Mouse (Mus musculus): ENCODE results near the gene Olfr747. TPM values are rescaled to one million over a fixed set of nuclear protein-coding genes. Genes with fewer than 3 reads are reported as not detected.

Olfr747 gene
- polyA plus RNA-seq (2014; fragmentation: Illumina TruSeq; extraction: RNeasy Lipid Tissue Mini Kit (QIAGEN cat#74804); ENCODE audit: low read depth, low replicate concordance): not detected

DNA sequence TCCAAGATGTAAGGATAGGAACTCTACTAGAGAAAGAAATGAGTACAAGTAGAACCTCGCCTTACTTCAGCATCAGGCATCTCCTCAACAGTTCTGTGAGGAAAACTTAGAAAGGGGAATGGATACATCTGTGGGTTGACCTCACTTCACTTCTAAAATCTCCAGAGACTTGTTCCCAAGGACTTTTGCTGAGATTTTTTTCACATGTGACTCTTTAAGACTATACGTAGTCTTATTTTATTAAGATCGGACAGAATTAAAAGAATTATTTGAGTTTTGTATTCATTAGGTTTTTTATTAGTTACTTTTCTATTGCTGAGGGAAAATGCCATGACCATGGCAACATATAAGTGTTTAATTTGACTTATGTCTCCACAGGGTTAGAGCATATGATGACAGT lies at the start of gene Olfr747:
TSS of gene Olfr747 (minus strand) at position 101 of the 400 bp plus-strand sequence.

DNA sequence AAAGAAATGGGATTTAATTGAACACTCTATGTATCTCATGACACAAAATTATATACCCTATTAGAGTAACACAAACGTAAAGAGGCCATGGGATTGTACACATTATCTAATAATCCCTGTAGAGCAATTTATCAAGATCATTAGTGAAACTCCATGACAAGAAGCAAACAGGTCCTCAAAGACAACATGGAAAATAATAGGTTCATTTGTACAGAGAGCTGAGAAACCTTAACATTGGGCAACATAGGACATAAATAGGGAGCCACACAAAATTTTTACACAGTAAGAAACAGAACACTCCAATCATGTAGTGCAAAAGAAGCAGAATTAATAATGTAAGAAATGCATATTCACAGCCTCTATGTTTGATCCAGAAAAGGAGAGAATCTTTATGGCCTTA lies 14.1 kb upstream of the Olfr747 start, which contains the start of gene Olfr748:
TSS of gene Olfr748 (plus strand) at position 301 of the 400 bp plus-strand sequence.

DNA sequence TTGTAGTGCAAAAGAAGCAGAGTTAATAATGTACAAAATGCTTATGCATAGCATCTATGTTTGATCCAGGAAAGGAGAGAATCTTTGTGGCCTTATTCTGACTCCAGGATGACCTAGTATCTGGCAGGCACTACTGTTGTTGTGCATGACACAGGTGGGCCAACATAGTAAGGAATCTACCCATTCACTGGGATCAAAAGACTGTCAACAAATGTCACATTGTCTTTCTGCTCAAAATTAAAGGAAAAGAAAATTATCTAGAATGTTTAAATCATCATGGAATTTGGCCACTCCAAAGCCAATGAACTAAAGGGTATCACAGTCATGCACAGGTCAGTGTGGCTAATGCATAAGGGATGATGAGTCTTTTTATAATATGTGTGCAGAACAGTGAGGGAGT lies 46.2 kb downstream of the Olfr747 start, which contains the start of gene Olfr746:
TSS of gene Olfr746 (plus strand) at position 301 of the 400 bp plus-strand sequence.

DNA sequence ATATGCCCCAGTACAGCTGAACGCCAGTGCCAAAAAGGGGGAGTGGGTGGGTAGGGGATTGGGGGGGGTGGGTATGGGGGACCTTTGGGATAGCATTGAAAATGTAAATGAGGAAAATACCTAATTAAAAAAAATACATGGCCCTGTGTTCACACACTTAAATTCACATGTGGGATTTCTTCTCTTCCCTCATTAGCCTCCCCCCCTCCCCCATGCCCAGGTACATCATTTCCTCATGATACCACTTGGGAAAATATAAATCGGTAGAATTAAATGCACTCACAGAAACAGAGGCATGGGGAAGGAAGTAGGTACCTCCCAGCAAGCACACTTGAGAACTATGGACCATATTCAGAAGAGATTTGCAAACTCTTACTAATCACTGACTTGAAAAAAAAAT lies 53.9 kb downstream of the Olfr747 start, which contains the start of gene Olfr745:
TSS of gene Olfr745 (plus strand) at position 301 of the 400 bp plus-strand sequence.

Other genes starting within 250 kb of the Olfr747 start
- gene Olfr740, start 247.7 kb downstream of the Olfr747 start, polyA plus RNA-seq (2014; fragmentation: Illumina TruSeq; extraction: RNeasy Lipid Tissue Mini Kit (QIAGEN cat#74804); ENCODE audit: low read depth, low replicate concordance): not detected
- gene Olfr741, start 220.5 kb downstream of the Olfr747 start, polyA plus RNA-seq (2014; fragmentation: Illumina TruSeq; extraction: RNeasy Lipid Tissue Mini Kit (QIAGEN cat#74804); ENCODE audit: low read depth, low replicate concordance): not detected
- 0.08 TPM for gene Olfr742, start 189.6 kb downstream of the Olfr747 start, polyA plus RNA-seq (2014; fragmentation: Illumina TruSeq; extraction: RNeasy Lipid Tissue Mini Kit (QIAGEN cat#74804); ENCODE audit: low read depth, low replicate concordance)
- gene Olfr743, start 171.4 kb downstream of the Olfr747 start, polyA plus RNA-seq (2014; fragmentation: Illumina TruSeq; extraction: RNeasy Lipid Tissue Mini Kit (QIAGEN cat#74804); ENCODE audit: low read depth, low replicate concordance): 0.15 TPM
- gene Olfr744, start 78.3 kb downstream of the Olfr747 start, polyA plus RNA-seq (2014; fragmentation: Illumina TruSeq; extraction: RNeasy Lipid Tissue Mini Kit (QIAGEN cat#74804); ENCODE audit: low read depth, low replicate concordance): not detected
- gene Olfr745, start 53.8 kb downstream of the Olfr747 start, polyA plus RNA-seq (2014; fragmentation: Illumina TruSeq; extraction: RNeasy Lipid Tissue Mini Kit (QIAGEN cat#74804); ENCODE audit: low read depth, low replicate concordance): not detected
- not detected for gene Olfr746, start 46.1 kb downstream of the Olfr747 start, polyA plus RNA-seq (2014; fragmentation: Illumina TruSeq; extraction: RNeasy Lipid Tissue Mini Kit (QIAGEN cat#74804); ENCODE audit: low read depth, low replicate concordance)
- not detected for gene Olfr748, start 14.2 kb upstream of the Olfr747 start, polyA plus RNA-seq (2014; fragmentation: Illumina TruSeq; extraction: RNeasy Lipid Tissue Mini Kit (QIAGEN cat#74804); ENCODE audit: low read depth, low replicate concordance)
- gene Olfr749, start 51.9 kb upstream of the Olfr747 start, polyA plus RNA-seq (2014; fragmentation: Illumina TruSeq; extraction: RNeasy Lipid Tissue Mini Kit (QIAGEN cat#74804); ENCODE audit: low read depth, low replicate concordance): not detected
- 7.6 TPM for gene Ttc5, start 92.3 kb upstream of the Olfr747 start, polyA plus RNA-seq (2014; fragmentation: Illumina TruSeq; extraction: RNeasy Lipid Tissue Mini Kit (QIAGEN cat#74804); ENCODE audit: low read depth, low replicate concordance)
- 20.3 TPM for gene Ccnb1ip1, start 114.5 kb upstream of the Olfr747 start, polyA plus RNA-seq (2014; fragmentation: Illumina TruSeq; extraction: RNeasy Lipid Tissue Mini Kit (QIAGEN cat#74804); ENCODE audit: low read depth, low replicate concordance)
- gene Parp2, start 114.6 kb upstream of the Olfr747 start, polyA plus RNA-seq (2014; fragmentation: Illumina TruSeq; extraction: RNeasy Lipid Tissue Mini Kit (QIAGEN cat#74804); ENCODE audit: low read depth, low replicate concordance): 24.1 TPM
- gene Tep1, start 177.4 kb upstream of the Olfr747 start, polyA plus RNA-seq (2014; fragmentation: Illumina TruSeq; extraction: RNeasy Lipid Tissue Mini Kit (QIAGEN cat#74804); ENCODE audit: low read depth, low replicate concordance): 2.8 TPM
- 0.06 TPM for gene Klhl33, start 204.3 kb upstream of the Olfr747 start, polyA plus RNA-seq (2014; fragmentation: Illumina TruSeq; extraction: RNeasy Lipid Tissue Mini Kit (QIAGEN cat#74804); ENCODE audit: low read depth, low replicate concordance)
- 12.3 TPM for gene Osgep, start 231.7 kb upstream of the Olfr747 start, polyA plus RNA-seq (2014; fragmentation: Illumina TruSeq; extraction: RNeasy Lipid Tissue Mini Kit (QIAGEN cat#74804); ENCODE audit: low read depth, low replicate concordance)
- gene Apex1, start 231.8 kb upstream of the Olfr747 start, polyA plus RNA-seq (2014; fragmentation: Illumina TruSeq; extraction: RNeasy Lipid Tissue Mini Kit (QIAGEN cat#74804); ENCODE audit: low read depth, low replicate concordance): 20.7 TPM
- 17.5 TPM for gene Pip4p1, start 237.7 kb upstream of the Olfr747 start, polyA plus RNA-seq (2014; fragmentation: Illumina TruSeq; extraction: RNeasy Lipid Tissue Mini Kit (QIAGEN cat#74804); ENCODE audit: low read depth, low replicate concordance)
- gene Pnp, start 237.9 kb upstream of the Olfr747 start, polyA plus RNA-seq (2014; fragmentation: Illumina TruSeq; extraction: RNeasy Lipid Tissue Mini Kit (QIAGEN cat#74804); ENCODE audit: low read depth, low replicate concordance): 6.9 TPM

All from testis, adult 10 weeks (tissue).